Mouse (Mus musculus) heart, embryonic 16.5 days (tissue): Measurements from ENCODE around the gene Rprd1b. TPM values are rescaled to one million over a fixed set of nuclear protein-coding genes. Genes with fewer than 3 reads are reported as not detected.

Source experiments
- ATAC-seq: fragments of 200-750 bp; cut with Nextera tagmentation; replicated peaks from 2 replicates; pipeline ENCODE4 v1.8.0; 2017; ENCODE audit warnings: moderate number of reproducible peaks; ENCODE audit not compliant: insufficient read depth, low FRiP score; ENCODE audit errors: extremely low read depth
- H3K27ac ChIP-seq: fragments of 300-500 bp; sonication (generic); 2 replicates; pipeline ENCODE4 v1.5.1; 2014; ENCODE audit warnings: mild to moderate bottlenecking, low read length, control low read depth, moderate library complexity
- H3K27me3 ChIP-seq: fragments of 300-500 bp; sonication (generic); 2 replicates; pipeline ENCODE4 v1.6.1; 2014; ENCODE audit warnings: low read length, mixed read lengths; ENCODE audit not compliant: control insufficient read depth, insufficient read depth
- H3K36me3 ChIP-seq: fragments of 300-500 bp; sonication (generic); 2 replicates; pipeline ENCODE4 v1.6.1; 2014; ENCODE audit not compliant: control insufficient read depth, insufficient read depth
- H3K4me1 ChIP-seq: fragments of 300-500 bp; sonication (generic); 2 replicates; pipeline ENCODE4 v1.6.1; 2014; ENCODE audit warnings: low read length, mixed read lengths; ENCODE audit not compliant: control insufficient read depth, insufficient read depth
- H3K4me2 ChIP-seq: fragments of 300-500 bp; sonication (generic); 2 replicates; pipeline ENCODE4 v1.6.1; 2014; ENCODE audit warnings: low read depth, mild to moderate bottlenecking, control low read depth, low read length
- H3K4me3 ChIP-seq: fragments of 300-500 bp; sonication (generic); 2 replicates; pipeline ENCODE4 v1.5.1; 2014; ENCODE audit warnings: mild to moderate bottlenecking, control low read depth, low read length
- H3K9ac ChIP-seq: fragments of 300-500 bp; sonication (generic); 2 replicates; pipeline ENCODE4 v1.6.1; 2014; ENCODE audit warnings: low read length, control low read depth
- H3K9me3 ChIP-seq: fragments of 300-500 bp; sonication (generic); replicated peaks from 2 replicates; pipeline ENCODE4 v1.6.1; 2016; ENCODE audit warnings: low read length; ENCODE audit not compliant: control insufficient read depth
- WGBS: fragments of 180-500 bp; shearing (Covaris S2); extraction: QIAGEN DNeasy Blood & Tissue Kit; methylation state at CpG from one replicate; pipeline ENCODE4 v1.1.7; 2014; 5-methylcytosine and 5-hydroxymethylcytosine counted together
- polyA plus RNA-seq: library from polyadenylated mRNA; unstranded; fragments of >200 nt; fragmentation: Nextera tagmentation; extraction: Ambion mirVana; gene quantifications from 2 replicates; pipeline ENCODE4 v1.2.1, GENCODE M21; 2015

The Rprd1b gene
- polyA plus RNA-seq, 1 experiment from 2014 or later = 32.0 TPM

- Histone ChIP-seq H3K4me1 (peaks cover 53% of the 10 kb centered on the region), H3K9me3 (no peaks in the 10 kb centered on the region), H3K36me3 (peaks cover 28% of the 10 kb centered on the region), H3K27ac (peak overlapping the region; percentile 92), H3K4me2 (peak overlapping the region; percentile 45; the same call in 1 of the 2 replicates), H3K9ac (peak overlapping the region; percentile 63), H3K4me3 (no peak overlapping the region), H3K27me3 (no peaks in the 10 kb centered on the region)
- ATAC-seq = no peak
- 74% methylated on average over 9 of the region's 9 CpGs for WGBS
Observed at GRCm38 (mm10) chr2:158138778-158139177, 110.5 kb downstream of the Rprd1b start.

DNA sequence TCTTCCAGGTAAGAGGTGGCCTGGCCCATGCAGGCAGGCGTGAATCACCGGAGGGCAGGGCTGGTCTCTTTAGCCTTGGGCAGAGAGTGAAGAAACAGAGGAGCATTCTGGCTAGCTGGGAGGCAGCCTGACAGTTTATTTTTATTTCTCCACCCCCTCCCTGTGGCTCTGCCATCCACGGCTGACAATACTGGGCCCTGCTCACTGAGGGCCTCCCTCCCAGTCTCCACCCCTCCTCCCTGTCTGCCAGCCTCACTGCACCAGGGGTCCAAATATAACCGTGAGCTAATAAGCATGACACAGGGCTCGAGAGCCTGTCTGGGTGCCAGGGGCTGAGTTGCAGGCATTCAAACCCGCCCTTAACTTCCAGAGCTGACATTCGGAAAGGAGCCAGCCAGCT lies 111.3 kb downstream of the Rprd1b start:
- Histone ChIP-seq H3K4me1 (peaks cover 62% of the 10 kb centered on the region), H3K4me2 (peak overlapping the region; percentile 45), H3K9ac (peak overlapping the region; percentile 63), H3K4me3 (no peak overlapping the region), H3K36me3 (peaks cover 21% of the 10 kb centered on the region), H3K27me3 (no peaks in the 10 kb centered on the region), H3K27ac (peak overlapping the region; percentile 92), H3K9me3 (no peaks in the 10 kb centered on the region)
- WGBS = 29% methylated on average over 7 of the region's 7 CpGs
- peak; percentile 90 for ATAC-seq

- Histone ChIP-seq H3K27me3 (no peaks in the 10 kb centered on the region), H3K36me3 (peaks cover 16% of the 10 kb centered on the region; the same call in 1 of the 2 replicates), H3K4me3 (no peak overlapping the region), H3K9me3 (no peaks in the 10 kb centered on the region), H3K9ac (peak overlapping the region; percentile 66), H3K27ac (peak overlapping the region; percentile 92), H3K4me1 (peaks cover 65% of the 10 kb centered on the region), H3K4me2 (peak overlapping the region; percentile 33; the same call in 1 of the 2 replicates)
- ATAC-seq = no peak
- WGBS = 43% methylated on average over 5 of the region's 5 CpGs
Observed at GRCm38 (mm10) chr2:158140664-158141063, 112.4 kb downstream of the Rprd1b start.

DNA sequence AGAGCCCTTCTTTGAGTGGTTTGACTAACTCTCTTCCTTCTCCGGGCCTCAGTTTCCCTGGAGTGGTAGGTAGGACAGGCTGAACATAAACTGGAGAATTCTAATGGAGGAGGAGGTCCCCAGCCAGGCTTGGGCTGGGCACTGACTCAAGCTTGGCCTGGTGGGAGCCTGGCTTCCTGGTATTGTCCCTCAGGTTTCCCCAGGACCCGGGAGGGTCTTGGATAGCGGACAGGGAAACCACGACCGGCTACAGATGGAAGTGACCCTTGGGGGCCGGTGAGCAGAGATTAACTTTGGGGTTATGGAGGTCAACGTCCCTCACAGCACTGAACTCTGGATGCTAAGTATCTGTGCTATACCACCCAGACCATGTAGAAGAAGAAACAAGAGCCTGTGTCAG lies 113.0 kb downstream of the Rprd1b start:
- Histone ChIP-seq H3K27ac (peak overlapping the region; percentile 92), H3K9ac (peak overlapping the region; percentile 66), H3K4me1 (peaks cover 62% of the 10 kb centered on the region), H3K4me2 (peak overlapping the region; percentile 33; the same call in 1 of the 2 replicates), H3K4me3 (no peak overlapping the region), H3K27me3 (no peaks in the 10 kb centered on the region), H3K9me3 (no peaks in the 10 kb centered on the region), H3K36me3 (peaks cover 13% of the 10 kb centered on the region; the same call in 1 of the 2 replicates)
- WGBS = 50% methylated on average over 7 of the region's 7 CpGs
- no peak for ATAC-seq

DNA sequence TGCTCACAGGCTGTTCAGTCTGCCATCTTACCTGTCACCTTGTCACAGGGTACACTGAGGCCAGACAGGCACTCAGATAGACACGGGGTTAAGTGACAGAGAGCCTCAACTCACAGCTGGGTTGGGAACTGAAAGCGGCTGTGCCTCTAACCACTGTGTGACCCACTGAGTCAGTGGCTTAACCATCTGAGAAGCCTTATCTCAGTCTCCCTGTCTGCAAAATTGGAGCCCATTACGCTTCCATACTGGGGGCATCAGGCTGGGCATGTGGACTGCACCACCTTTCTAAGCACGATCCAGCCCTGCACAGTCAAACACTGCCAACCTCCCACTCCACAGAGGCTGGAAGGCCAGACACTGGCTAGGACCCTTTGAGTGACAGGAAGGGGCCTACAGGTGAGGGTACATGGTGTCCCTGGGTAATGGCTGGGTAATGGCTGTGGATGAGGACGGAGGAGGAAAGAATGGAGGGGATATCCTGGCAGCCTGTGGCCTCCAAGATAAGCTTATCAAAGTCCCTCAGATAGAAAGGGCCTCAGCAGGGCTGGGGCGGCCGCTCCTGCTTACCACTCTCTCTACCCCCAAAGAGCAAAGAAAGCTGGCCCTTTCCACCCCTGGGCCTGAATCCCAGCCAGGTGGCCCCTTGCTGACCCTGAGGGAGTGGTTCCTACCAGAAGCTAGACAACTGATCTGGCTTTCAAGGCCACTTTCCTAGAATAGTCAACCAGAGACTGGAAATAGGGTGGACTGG lies 113.6 kb downstream of the Rprd1b start:
- Histone ChIP-seq H3K9ac (peak overlapping the region; percentile 5; the same call in 1 of the 2 replicates), H3K4me2 (peak overlapping the region; percentile 21; the same call in 1 of the 2 replicates), H3K27me3 (no peaks in the 10 kb centered on the region), H3K4me3 (no peak overlapping the region), H3K9me3 (no peaks in the 10 kb centered on the region), H3K27ac (peak overlapping the region; percentile 92), H3K4me1 (peaks cover 60% of the 10 kb centered on the region), H3K36me3 (peaks cover 12% of the 10 kb centered on the region; the same call in 1 of the 2 replicates)
- WGBS = 17% methylated on average over 7 of the region's 7 CpGs
- ATAC-seq = peak; percentile 63

GRCm38 (mm10) chr2:158142981-158143380 lies 114.7 kb downstream of the Rprd1b start:
- H3K36me3 ChIP-seq = peaks cover 12% of the 10 kb centered on the region; the same call in 1 of the 2 replicates
- H3K9ac ChIP-seq = peak overlapping the region; percentile 53
- H3K9me3 ChIP-seq = no peaks in the 10 kb centered on the region
- H3K4me2 ChIP-seq = peak overlapping the region; percentile 74
- H3K27me3 ChIP-seq = no peaks in the 10 kb centered on the region
- peak overlapping the region; percentile 92 for H3K27ac ChIP-seq
- peaks cover 60% of the 10 kb centered on the region for H3K4me1 ChIP-seq
- H3K4me3 ChIP-seq = peak overlapping the region; percentile 70
- WGBS = 76% methylated on average over 18 of the region's 18 CpGs
- no peak for ATAC-seq

- no peak for ATAC-seq
- H3K27ac ChIP-seq = peak overlapping the region; percentile 85
- no peaks in the 10 kb centered on the region for H3K27me3 ChIP-seq
- peak overlapping the region; percentile 70 for H3K4me3 ChIP-seq
- peaks cover 55% of the 10 kb centered on the region for H3K4me1 ChIP-seq
- H3K9me3 ChIP-seq = no peaks in the 10 kb centered on the region
- H3K36me3 ChIP-seq = peaks cover 8% of the 10 kb centered on the region; the same call in 1 of the 2 replicates
- H3K9ac ChIP-seq = peak overlapping the region; percentile 88
- H3K4me2 ChIP-seq = peak overlapping the region; percentile 74
- WGBS = 49% methylated on average over 3 of the region's 3 CpGs
Observed at GRCm38 (mm10) chr2:158143816-158144215, 115.5 kb downstream of the Rprd1b start.

DNA sequence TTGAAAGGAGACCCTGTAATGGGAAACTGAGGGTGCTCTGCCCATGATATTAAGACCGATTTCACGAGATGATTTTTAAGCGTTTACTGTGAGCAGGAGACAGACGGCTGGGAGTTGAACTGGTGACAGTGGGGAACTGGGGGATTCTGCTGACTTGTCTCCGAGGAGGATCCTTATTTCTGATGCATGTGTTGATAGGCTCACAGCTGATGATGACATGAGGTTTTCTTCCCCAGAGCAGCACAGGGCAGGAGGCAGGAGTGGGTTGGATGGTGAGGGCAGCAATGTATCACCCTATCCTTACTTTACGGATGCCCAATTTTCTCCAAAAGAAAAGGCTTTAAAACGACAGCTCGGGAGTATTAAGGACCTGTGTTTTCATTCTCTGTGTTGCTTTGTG lies 116.0 kb downstream of the Rprd1b start:
- peaks cover 8% of the 10 kb centered on the region; the same call in 1 of the 2 replicates for H3K36me3 ChIP-seq
- 45% methylated on average over 8 of the region's 8 CpGs for WGBS
- peak overlapping the region; percentile 70 for H3K4me3 ChIP-seq
- H3K27ac ChIP-seq = peak overlapping the region; percentile 85
- no peaks in the 10 kb centered on the region for H3K27me3 ChIP-seq
- H3K4me2 ChIP-seq = peak overlapping the region; percentile 74
- H3K9ac ChIP-seq = peak overlapping the region; percentile 88
- H3K9me3 ChIP-seq = no peaks in the 10 kb centered on the region
- ATAC-seq = no peak
- peaks cover 50% of the 10 kb centered on the region for H3K4me1 ChIP-seq
